Comparison of ENCODE assay signal across 8 mouse cellular contexts in the genomic region with DNA sequence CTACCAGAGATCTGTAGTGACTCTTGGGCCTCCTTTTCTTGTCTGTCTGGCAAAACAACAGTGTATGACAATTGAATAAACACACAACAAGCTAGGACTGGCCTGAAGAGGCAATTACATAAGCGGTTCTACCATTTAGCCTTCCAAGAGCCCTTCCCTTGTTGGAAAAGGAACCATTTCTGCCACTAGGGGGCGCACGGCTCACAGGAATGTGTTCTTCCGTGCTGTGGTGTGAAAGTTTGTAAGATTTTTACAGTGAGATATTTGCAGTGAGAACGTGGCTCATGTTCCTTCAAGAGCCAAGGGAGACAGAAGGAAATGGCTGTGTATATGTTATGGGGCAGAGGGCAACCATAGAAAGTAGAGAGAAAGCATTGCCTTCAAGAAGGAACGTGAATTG. TPM values are rescaled to one million over a fixed set of nuclear protein-coding genes. Genes with fewer than 3 reads are reported as not detected.
DNase-seq lines count a peak whose midpoint lies in the region; TF ChIP-seq lines count a peak whose summit lies in the region.

No protein-coding gene starts in this region.

- peak; percentile 78 for TF ChIP-seq CTCF in liver, adult 2 months (IDR thresholded peaks at IDR 0.05; ENCODE audit: low read depth, low read length)

- WGBS in liver, adult 2 months = 16% methylated on average over 6 of the region's 6 CpGs

- H3K27me3 ChIP-seq in liver, adult 2 months (ENCODE audit: control insufficient read depth, insufficient read depth, low read length) = no peaks in the 10 kb centered on the region

- DNase-seq in 3134 (ENCODE audit: extremely low read depth, insufficient read length, low spot score) = peak; percentile 10
- peak; percentile 82 for DNase-seq in NIH3T3 (ENCODE audit: low read depth)
- peak; percentile 96 for DNase-seq in cerebellum, adult 9-10 months
- peak; percentile 97 for DNase-seq in gastrocnemius, postnatal 10 days
- DNase-seq in kidney, adult 8-10 months = peak; percentile 85 to 93
- peak; percentile 74 for DNase-seq in liver, adult 2 months (ENCODE audit: extremely low read depth, low read depth, low spot score)
- peak; percentile 77 for DNase-seq in ovary, postnatal 36 days (ENCODE audit: low spot score)
- peak; percentile 93 for DNase-seq in thymus, postnatal 0 days (ENCODE audit: low spot score)

- no peak overlapping the region for H3K9ac ChIP-seq in liver, adult 2 months (ENCODE audit: low read depth, low read length)

- no peaks in the 10 kb centered on the region for H3K4me1 ChIP-seq in liver, adult 2 months (ENCODE audit: control insufficient read depth, insufficient read depth, low read length)

- no peak overlapping the region for H3K4me3 ChIP-seq in liver, adult 2 months (ENCODE audit: insufficient read depth, low read depth, low read length)

- no peaks in the 10 kb centered on the region for H3K36me3 ChIP-seq in liver, adult 2 months (ENCODE audit: control insufficient read depth, insufficient read depth, low read length)

- no peak for TF ChIP-seq POLR2A in liver, adult 2 months (IDR thresholded peaks at IDR 0.05; ENCODE audit: extremely low read depth, insufficient read depth, low read length)

- no peak overlapping the region for H3K27ac ChIP-seq in liver, adult 2 months (replicated peaks; ENCODE audit: insufficient read depth, low read depth, low read length)

- H3K79me2 ChIP-seq in liver, adult 2 months (ENCODE audit: control insufficient read depth, insufficient read depth, low read length) = no peaks in the 10 kb centered on the region

RNA-seq across cellular contexts. Expression of a gene that starts 17.7 kb away (rescaled TPM):
- not detected for total RNA-seq in gastrocnemius, postnatal 10 days (2021)
- total RNA-seq in liver, adult 2 months (2014; rRNA removed) = 0.37 and 1.1 TPM in 2 replicates
- polyA plus RNA-seq in liver, adult 2 months (2012; rRNA removed) = 0.14 and 0.43 TPM in 2 replicates
- polyA plus RNA-seq in thymus, postnatal 0 days (2015; fragmentation: Nextera tagmentation; extraction: Ambion mirVana) = 3.6 and 4.9 TPM in 2 replicates

RNA-seq across cellular contexts. Expression of a gene that starts 39.8 kb away (rescaled TPM):
- not detected for total RNA-seq in gastrocnemius, postnatal 10 days (2021)
- total RNA-seq in liver, adult 2 months (2014; rRNA removed) = 0.55 and 0.60 TPM in 2 replicates
- 0.17 and 0.44 TPM in 2 replicates for polyA plus RNA-seq in liver, adult 2 months (2012; rRNA removed)
- 0.57 and 0.82 TPM in 2 replicates for polyA plus RNA-seq in thymus, postnatal 0 days (2015; fragmentation: Nextera tagmentation; extraction: Ambion mirVana)

RNA-seq across cellular contexts. Expression of a gene that starts 47.4 kb away (rescaled TPM):
- 1 to 10 TPM in 1 of 2 experiments, under 1 TPM in 1; 0.80 to 1.0 TPM for total RNA-seq in gastrocnemius, postnatal 10 days (2021)
- 2.7 and 3.5 TPM in 2 replicates for total RNA-seq in liver, adult 2 months (2014; rRNA removed)
- polyA plus RNA-seq in liver, adult 2 months (2012; rRNA removed) = 1.6 and 2.9 TPM in 2 replicates
- 6.0 and 6.6 TPM in 2 replicates for polyA plus RNA-seq in thymus, postnatal 0 days (2015; fragmentation: Nextera tagmentation; extraction: Ambion mirVana)

Comparison
In these comparisons a context has a peak if more than half of its experiments do, and no peak if none do; other contexts are left out.
1. DNase-seq: peak in every context shown above with its lines; median percentile 97 in gastrocnemius, postnatal 10 days; 96 in cerebellum, adult 9-10 months; 93 in thymus, postnatal 0 days; 89 in kidney, adult 8-10 months; 82 in NIH3T3; 77 in ovary, postnatal 36 days; 74 in liver, adult 2 months; 10 in 3134.